Mouse (Mus musculus): Measurements from ENCODE around the gene Vtcn1. TPM values are rescaled to one million over a fixed set of nuclear protein-coding genes. Genes with fewer than 3 reads are reported as not detected.

Vtcn1 gene
- total RNA-seq, 2 experiments from 2014 or later: 0.20 to 0.26 TPM

DNA sequence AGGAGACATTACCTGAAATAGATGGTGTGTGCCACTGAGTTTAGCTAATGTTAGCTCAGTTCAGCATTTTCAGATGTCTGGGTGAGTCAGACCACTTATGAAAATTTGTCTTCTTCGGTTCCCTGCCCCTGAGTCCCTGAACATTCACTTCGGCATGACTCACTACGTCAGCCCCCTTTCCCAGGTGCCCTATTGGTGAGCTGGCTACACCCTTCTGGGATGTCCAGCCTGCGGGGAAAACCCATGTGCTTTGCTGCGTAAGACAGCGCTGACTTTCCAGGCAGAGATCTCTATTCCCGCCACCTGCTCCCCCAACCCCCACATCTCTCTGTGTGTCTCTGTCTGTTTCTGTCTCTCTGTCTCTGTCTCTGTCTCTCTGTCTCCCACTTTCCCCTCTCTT lies 23.1 kb downstream of the Vtcn1 start:
- intact Hi-C loops (cut with DNase I): no loop called here
- no peak for DNase-seq

DNA sequence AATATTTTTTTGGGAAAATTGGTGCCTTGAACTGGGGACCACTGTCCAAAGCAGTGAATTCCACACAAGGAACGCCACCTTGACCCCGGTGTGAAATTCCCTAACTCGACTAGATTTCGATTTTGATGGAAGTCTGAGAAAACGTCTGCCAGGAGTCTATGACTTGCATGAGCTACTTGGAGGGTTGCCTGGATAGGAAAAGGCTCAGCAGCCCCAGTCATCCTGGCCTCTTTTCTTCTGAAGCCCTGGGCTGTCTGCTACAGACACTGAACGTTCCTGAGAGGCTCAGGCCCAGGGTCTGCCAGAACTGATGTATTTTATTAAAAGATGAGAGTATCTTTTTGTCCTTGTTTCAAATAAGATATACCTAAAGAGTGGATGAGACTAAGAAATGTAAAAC lies 25.2 kb downstream of the Vtcn1 start:
- intact Hi-C loops (cut with DNase I): no loop called here
- DNase-seq: no peak

DNA sequence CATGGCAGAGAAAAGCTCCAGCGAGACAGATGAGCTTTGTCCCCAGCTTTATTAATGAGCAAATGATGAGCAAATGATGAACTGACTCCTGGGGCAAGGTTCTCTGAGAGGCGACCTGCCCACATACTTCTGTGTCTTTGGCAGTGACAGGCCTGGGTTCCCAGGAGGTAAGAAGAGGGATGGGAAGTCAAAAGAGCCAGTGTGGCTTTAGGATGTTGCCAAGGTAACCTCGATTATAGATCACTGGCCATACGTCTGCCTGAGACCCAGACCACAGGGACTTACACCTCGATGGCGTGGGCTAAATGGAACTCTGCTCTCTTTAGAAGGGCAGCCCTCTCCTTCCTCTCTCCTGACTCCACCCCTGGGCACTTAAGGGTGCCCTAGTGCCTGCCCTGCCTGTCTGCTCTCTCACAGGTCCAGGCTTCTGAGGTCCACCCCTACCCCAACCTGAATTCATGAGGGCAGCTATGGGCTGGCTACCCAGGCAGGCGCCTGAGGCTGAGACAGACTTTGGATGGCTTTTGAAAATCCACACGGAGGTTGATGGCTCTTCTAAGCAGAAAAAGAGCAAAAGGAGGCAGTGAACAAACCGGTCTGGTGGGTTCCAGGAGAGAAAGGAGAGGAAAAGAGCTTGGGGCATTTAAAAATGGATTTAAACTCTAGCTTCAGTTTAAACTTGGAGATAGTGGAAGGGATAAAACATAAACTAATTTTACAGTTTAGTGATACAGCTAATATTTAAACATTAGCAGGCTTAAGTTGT lies 31.0 kb downstream of the Vtcn1 start:
- no peak for DNase-seq
- intact Hi-C loops (cut with DNase I): no loop called here

DNA sequence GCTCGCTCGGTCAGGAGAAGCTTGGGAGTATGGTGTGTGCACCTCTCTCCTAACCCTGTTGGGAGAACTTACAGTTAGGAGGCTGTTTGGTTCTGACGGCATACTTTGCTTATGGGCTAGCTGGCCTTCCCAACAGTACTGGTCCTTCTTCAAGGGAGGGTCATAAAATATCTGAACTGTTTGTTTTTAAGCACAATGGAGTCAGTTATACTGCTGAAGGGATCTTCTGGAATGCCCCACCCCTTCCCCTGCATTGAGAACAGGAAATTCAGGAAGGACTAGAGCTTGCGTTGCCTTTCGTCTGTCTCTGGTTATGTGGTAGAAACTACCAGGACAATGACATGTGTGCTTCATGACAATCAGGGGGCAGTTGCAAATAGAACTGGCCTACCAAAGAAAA lies 31.9 kb downstream of the Vtcn1 start:
- DNase-seq: no peak
- intact Hi-C loops (cut with DNase I): no loop called here

DNA sequence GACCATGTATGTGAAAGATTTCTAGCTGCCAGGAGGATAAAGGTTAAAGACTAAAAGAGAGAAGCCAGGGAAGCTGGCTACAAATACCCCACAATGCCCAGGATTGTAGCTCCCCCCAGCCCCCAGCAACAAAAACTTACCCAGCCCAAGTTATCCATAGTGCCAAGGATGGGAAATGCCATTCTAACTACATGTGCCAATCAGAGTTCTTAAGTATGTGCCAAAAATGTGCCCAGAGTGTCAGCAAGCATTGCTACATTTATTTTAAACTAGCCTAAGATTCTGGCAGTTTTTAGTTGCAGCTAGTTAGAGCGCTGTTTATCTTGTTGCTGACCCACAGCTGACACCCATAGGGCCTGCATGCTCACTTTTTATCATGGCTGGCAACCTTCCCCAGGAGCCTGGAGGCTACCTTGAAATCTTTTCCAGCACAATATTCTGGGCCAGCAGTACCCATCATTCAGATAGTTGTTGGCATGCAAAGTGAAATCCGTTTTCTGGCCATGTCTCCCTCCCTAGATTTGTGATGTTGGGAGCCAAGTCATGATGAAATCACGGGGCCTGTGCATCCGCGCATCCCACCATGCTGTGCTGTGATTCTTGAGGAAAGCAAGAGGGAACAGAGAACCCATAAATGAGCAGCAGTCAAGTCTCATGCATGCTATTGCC lies 33.2 kb downstream of the Vtcn1 start:
- intact Hi-C loops (cut with DNase I): no loop called here
- no peak for DNase-seq

DNA sequence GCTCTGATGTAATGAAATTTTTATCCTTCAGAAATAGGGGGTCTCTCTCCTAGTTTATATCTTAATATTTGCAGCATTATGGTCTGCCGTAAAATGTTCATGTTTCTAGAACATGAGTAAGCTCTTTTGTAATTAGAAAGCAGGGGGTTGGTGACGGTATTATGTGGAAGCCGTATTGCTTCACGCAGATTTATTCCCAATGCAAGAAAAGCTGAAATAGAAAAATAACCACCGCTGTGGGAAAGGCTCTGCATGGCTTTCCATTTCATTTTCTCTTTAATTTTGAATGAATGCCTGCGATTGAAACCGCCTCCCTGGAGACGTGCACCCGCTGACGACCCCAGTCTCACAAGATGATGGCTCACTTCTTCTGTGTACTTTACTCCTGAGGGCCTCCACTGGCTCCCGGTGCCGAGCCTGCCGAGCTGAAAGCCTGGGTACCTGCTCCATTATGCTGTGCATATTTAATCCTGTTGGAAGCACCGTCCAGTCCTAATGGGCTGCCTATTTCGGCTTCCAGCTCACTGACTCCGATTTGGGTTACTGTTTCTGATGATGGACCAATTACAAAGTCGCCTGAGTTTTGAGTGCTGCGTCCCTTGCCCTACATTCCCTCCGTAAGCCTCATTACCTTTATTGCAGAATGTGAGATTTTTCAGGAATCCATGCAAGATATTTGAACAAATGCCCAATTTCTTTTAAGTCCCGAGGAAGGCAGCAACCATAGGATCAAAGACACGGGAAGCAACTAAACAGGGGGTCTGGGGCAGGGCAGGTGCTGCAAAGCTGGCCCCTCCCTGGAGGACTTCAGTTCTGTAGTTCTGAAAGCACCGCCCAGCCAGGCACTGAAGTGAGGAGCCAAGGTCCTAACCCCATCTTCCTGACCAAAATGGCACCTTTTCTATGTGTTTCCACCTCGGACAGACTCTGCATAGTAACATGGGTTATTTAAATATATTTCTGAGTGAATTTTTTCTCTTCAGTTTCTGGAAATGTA lies 36.3 kb downstream of the Vtcn1 start:
- intact Hi-C loops (cut with DNase I): no loop called here
- no peak for DNase-seq

GRCm38 (mm10) chr3:100866946-100867345 lies 41.7 kb downstream of the Vtcn1 start:
- no peak for DNase-seq
- intact Hi-C loops (cut with DNase I): no loop called here

GRCm38 (mm10) chr3:100877057-100877456 lies 51.8 kb downstream of the Vtcn1 start:
- intact Hi-C loops (cut with DNase I): no loop called here
- DNase-seq: no peak

DNA sequence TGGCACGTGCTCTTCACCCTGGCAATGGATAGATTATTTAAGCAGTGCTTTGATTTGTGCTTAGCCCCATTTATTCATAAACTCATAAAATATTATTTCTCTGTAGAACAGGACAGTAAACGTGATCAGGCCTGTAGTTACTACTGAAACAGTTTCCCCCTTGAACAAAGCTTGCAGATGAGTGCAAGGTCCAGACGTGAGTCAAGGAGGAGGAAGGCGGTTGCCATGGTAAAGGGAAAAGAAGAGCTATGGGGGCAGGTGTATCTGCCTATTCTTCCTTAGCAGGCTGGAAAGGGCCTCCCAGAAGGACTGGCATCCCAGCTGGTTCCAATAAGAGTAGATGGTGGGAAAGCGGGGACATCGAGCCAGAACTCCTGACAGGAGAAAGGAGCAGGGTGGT lies 56.1 kb downstream of the Vtcn1 start:
- intact Hi-C loops (cut with DNase I): no loop called here
- DNase-seq: no peak

GRCm38 (mm10) chr3:100881843-100882634 lies 56.8 kb downstream of the Vtcn1 start:
- intact Hi-C loops (cut with DNase I): no loop called here
- DNase-seq: no peak

- intact Hi-C loops (cut with DNase I): no loop called here
- DNase-seq: no peak
Observed at GRCm38 (mm10) chr3:100889234-100889633, 64.0 kb downstream of the Vtcn1 start.

GRCm38 (mm10) chr3:100890406-100890805 lies 65.1 kb downstream of the Vtcn1 start:
- intact Hi-C loops (cut with DNase I): no loop called here
- no peak for DNase-seq

DNA sequence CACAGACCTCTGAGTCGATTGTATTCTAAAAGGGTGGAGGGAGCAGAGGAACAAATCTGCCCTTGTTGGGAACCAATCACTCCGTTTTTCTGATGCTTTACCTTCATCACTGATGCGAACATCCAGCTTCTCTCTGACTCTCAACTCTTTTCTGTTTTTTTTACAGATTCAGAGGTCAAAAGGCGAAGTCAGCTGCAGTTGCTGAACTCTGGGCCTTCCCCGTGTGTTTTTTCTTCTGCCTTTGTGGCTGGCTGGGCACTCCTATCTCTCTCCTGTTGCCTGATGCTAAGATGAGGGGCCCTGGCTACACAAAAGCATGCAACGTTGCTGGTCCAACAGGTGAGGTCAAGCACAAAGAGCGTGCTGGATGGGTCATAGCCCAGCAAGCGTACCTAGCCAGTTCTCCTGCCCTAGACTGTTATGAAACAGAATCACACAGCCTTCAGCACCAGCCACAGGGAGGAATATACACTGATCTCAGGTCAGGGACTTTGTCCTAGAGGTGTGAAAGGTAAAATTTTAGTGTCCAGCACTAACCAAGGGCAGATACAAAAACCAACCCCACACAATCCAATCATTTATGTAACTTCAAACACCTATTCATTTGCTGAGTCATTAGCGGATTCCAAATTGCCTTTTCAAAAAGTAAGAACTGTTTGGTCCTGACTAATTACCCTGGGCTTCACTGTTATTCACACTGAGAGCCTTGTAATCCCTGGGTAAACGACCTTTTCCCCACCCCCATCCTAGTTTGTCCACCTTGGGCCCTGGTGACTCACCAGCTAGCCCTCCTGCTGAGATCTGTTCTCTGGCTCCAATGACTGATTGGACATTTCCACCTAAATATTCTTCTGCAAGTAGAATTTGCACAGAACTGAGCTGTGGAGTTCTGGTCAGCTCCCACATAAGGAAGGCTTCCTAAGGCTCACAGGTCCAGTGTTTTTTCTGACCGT lies 67.4 kb downstream of the Vtcn1 start:
- no peak for DNase-seq
- intact Hi-C loops (cut with DNase I): no loop called here

DNA sequence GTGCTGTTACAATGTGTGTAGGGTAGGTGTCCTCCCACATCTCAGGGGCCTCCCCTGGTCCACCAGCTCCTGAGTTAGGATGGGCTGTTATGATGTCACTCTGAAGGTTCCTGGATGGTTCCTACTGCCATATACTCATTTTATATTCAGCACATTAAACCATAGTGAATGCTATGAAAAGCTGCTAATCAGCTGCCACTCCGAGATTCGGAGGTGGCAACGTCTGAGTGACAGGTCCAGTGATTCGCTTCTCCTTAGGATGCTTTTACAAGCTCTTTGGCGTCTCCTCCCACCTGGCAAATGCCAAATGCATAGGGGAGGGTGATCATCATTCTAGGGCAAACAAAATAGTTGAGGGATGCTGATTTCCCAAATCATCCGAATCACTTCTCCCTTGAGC lies 70.2 kb downstream of the Vtcn1 start:
- DNase-seq: no peak
- intact Hi-C loops (cut with DNase I): no loop called here

GRCm38 (mm10) chr3:100906128-100906527 lies 80.9 kb downstream of the Vtcn1 start:
- intact Hi-C loops (cut with DNase I): no loop called here
- DNase-seq: no peak

DNA sequence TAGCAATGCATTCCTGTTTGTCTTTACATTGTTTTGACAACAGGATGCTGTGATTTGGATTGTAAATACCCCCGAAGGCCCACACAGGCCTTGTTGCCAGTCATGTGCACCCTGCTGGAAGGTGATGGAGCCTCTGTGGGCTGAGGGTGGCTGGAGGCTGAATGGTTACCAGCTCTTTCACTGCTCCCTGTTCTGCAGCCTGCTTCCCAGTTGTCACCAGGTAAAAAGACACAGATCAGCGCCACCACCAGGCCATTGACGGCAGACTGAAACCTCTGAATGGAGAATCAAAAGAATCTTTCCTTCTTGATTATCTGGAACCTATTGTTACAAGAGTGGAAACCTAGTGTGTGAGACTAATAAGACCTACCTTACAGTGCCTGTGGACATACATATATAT lies 81.7 kb downstream of the Vtcn1 start:
- no peak for DNase-seq
- intact Hi-C loops (cut with DNase I): no loop called here

DNA sequence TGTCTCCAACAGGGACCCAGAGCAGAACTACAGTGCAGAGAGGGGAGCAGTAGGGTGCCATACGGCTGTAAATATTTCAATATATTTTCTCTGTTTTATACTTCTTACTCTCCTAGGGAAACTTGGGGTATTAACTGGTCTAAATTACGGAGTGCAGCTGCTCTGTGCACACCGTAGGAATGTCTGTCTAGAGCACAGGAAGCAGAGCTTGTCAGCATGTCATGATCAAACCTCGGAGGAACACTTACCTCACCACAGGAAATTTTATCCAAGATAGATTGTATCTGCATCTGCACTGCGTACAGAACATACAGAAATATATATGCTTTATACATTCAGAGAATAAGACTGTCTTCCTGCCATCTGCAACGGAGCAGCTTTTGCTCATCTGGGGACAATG lies 83.3 kb downstream of the Vtcn1 start:
- intact Hi-C loops (cut with DNase I): no loop called here
- no peak for DNase-seq

DNA sequence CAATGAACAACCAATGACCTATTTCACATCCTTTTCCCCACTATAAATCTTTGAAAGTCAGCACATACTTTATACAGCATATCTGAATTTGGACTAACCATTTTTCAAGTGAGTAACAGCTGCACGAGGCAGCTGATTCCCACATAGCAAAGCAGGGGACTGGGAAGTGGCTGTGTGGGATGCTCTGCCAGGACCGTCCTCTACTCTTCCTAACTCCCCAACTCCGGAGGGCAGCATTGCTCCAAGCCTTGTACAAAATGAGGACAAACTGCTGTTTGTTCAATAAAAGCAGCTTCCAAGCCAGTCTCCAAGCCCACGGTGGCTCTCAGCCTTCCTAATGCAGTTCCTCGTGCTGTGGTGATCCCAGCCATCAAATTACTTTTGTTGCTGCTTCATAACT lies 85.4 kb downstream of the Vtcn1 start:
- no peak for DNase-seq
- intact Hi-C loops (cut with DNase I): no loop called here

- DNase-seq: no peak
- intact Hi-C loops (cut with DNase I): no loop called here
Observed at GRCm38 (mm10) chr3:100911026-100911425, 85.8 kb downstream of the Vtcn1 start.
